In genomic region chr19:58831280-58831922, GRCm38 (mm10) we compare ENCODE assay signal across 15 mouse cellular contexts. TPM values are rescaled to one million over a fixed set of nuclear protein-coding genes. Genes with fewer than 3 reads are reported as not detected.
A peak's percentile ranks its signal among the peaks of the same experiment; 100 is the strongest.
DNase-seq lines count a peak whose midpoint lies in the region; ATAC-seq and TF ChIP-seq lines count a peak whose summit lies in the region.
"Had no signal": no experiment of that assay in that cellular context is flagged by ENCODE, and none has a peak within 500 bp of the region (broad histone marks: within the 10 kb centered on the region; RNA-seq: fewer than 3 reads in every experiment).

No protein-coding gene starts in this region.

- no peak for ATAC-seq in megakaryocyte, adult 5-6 weeks (ENCODE audit: poor library complexity, severe bottlenecking)

- no peak for TF ChIP-seq CTCF in layer of hippocampus, adult 2 months (conservative IDR thresholded peaks at IDR 0.05)

- no peak overlapping the region for H3K4me3 ChIP-seq in layer of hippocampus, adult 2 months

- peak overlapping the region; percentile 92 for H3K27ac ChIP-seq in layer of hippocampus, adult 2 months

- DNase-seq in layer of hippocampus, adult 2 months (ENCODE audit: low spot score in 2 of 2) = no peak
- DNase-seq in layer of hippocampus, postnatal 14 days (ENCODE audit: low spot score in 2 of 2) = no peak
- DNase-seq in cerebellum, postnatal 36 days = peak; percentile 36 to 37
- DNase-seq in mesoderm, embryonic 11.5 days (ENCODE audit: low read depth, low spot score) = peak; percentile 45
- peak; percentile 48 for DNase-seq in retina, embryonic 14.5 days (ENCODE audit: low spot score)
- DNase-seq in kidney, postnatal 36 days = no peak
- DNase-seq in natural killer cell, adult 2 months (ENCODE audit: low spot score in 2 of 2) = no peak
- DNase-seq: adrenal gland, postnatal 14 days; heart, postnatal 10 days; kidney, adult 9 months; lung, postnatal 14 days had no signal

RNA-seq across cellular contexts. Expression of gene 1700019N19Rik, which starts 37.1 kb away (rescaled TPM):
- total RNA-seq in layer of hippocampus, adult 2 months (2021) = under 1 TPM in 1 of 2 experiments, not detected in 1; 0.37 TPM
- total RNA-seq in layer of hippocampus, postnatal 14 days (2021) = under 1 TPM; 0.35 to 0.41 TPM
- not detected in 2 replicates for total RNA-seq in megakaryocyte, adult 5-6 weeks (2015)
- not detected in 2 replicates for total RNA-seq in megakaryocyte, adult 5-6 weeks (2017)
- total RNA-seq: adrenal gland, postnatal 14 days; heart, postnatal 10 days; layer of hippocampus, postnatal 25 days; liver, adult 2 months; neutrophil, adult 5-6 weeks had no signal

Comparison
In these comparisons a context has a peak if more than half of its experiments do, and no peak if none do; other contexts are left out.
1. DNase-seq: peak in cerebellum, postnatal 36 days (2 of 2), mesoderm, embryonic 11.5 days (single experiment) and retina, embryonic 14.5 days (single experiment); none in layer of hippocampus, adult 2 months (0 of 2), layer of hippocampus, postnatal 14 days (0 of 2), kidney, postnatal 36 days (0 of 2) and natural killer cell, adult 2 months (0 of 2).